Mouse (Mus musculus): ENCODE results near the gene Ogt.

GRCm38 (mm10) chrX:101732644-101733043 is 92.8 kb downstream of the Ogt start:
- TF ChIP-seq POLR2A (IDR thresholded peaks at IDR 0.05; ENCODE audit: low read depth, low read length) (no peak), CTCF (IDR thresholded peaks at IDR 0.05; ENCODE audit: borderline replicate concordance, insufficient read depth, low read length) (no peak)
